Mouse (Mus musculus) kidney, postnatal 36 days (tissue): ENCODE measurements around the gene Tomm20.
"Not testable (repeated sequence)": the region's sequence is repeated elsewhere in the genome, so short reads cannot be mapped to it uniquely, and the experiment has no call there.

Experiments used
- DNase-seq, 2 experiments: peaks; one replicate each; pipeline ENCODE4 v3.0.0; 2021 to 2022; ENCODE audit warnings: mixed read lengths in 2 of 2

Gene Tomm20

DNA sequence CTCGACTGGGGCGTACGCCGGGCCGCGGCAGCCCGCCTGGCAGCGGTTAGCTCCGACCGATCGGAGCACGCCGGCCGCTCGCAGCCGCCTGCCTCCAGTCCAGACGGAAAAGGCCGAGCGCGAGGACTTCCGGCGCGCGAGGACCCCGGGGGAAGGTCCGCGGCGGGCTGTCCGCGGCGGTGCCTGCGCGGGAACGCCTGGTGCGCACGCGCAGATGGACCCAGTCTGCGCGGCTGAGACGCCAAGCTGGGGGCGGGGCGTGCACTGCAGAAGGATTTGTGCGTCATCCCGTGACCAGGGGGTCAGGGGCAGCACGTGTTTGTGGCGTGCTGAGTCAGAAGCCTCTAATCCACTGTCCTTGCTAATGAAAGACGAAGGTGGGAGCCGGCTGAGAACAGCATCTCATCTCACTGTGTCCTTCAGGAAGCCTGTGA is at the start of gene Tomm20:
Tomm20 (minus strand) TSS at position 115 of the 434 bp plus-strand sequence.
- DNase-seq = peak; percentile 98 to 99

DNA sequence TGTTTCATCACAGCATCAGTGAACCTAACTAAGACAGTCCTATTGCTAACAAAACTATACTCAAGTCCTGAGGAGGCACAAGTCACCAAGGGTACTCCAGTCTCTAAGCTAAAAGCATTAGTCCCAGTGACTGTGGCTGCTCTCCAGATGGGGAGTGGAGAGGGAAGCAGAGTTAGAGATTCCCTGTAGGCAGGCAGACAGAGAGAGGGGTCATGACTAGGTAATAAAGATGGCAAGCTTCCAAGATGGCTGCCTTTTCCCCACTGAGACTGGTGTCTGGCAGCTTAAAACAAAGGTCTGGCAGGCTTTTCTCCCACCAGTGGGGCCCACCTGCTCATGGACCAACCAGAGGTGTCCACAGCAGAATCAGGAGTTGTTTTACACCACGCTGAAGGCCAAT is 48.9 kb upstream of the Tomm20 start:
- no peak for DNase-seq

DNA sequence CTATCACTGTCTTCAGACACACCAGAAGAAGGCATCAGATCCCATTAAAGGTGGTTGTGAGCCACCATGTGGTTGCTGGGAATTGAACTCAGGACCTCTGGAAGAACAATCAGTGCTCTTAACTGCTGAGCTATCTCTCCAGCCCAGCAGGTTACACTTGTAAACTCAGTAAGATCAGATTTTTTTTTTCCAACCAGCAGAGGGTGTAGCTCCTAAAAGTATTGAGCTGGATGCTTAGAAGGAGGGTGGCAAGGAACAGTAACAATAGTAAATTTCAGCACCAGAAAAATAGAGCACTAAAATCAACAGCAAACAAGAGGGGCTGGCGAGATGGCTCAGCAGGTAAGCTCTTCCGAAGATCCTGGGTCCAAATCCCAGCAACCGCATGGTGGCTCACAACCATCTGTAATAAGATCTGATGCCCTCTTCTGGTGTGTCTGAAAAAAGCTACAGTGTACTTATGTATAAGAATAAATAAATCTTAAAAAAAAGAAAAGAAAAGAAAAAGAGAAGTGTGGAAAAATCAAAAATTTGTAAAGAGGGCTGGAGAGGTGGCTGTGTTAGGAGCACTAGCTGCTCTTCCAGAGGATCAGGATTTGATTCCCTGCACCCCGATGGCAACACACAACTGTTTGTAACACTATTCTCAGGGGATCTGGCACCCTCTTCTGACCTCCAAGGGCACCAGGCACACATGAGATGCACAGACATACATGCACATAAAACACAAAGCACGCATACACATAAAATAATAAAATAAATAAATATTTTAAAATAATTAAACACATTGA is 43.9 kb upstream of the Tomm20 start:
- no peak for DNase-seq

DNA sequence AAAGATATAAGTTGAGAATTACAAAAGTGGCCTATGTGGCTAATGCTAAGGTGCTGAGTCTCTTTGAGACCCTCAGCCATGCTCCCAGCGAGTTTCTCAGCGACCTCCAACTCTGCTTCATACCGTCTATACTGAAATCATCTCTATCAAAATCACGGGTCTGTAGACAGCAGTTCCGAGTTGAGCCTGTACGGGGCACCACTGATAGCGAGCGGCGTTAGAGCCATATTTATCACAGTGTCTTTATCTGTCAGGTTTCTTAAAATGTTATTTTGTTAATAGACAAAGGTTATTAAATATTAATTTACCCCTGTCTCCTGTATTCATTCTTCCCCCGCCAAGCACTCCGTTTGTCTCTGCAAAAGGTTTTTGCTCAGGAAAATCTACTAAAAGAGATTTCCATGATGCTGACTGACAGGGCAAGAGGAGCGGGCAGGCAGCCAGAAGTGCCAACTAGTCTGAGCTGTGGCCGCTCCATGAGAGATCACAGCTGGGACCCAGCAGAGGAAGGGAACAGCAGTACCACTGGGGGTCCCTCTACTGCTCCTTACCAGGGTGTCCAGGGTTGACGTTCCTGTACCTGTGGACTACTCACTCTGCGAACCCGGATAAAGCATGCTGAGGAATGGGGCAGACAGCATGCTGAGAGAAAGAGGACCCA is 42.8 kb upstream of the Tomm20 start:
- no peak for DNase-seq

DNA sequence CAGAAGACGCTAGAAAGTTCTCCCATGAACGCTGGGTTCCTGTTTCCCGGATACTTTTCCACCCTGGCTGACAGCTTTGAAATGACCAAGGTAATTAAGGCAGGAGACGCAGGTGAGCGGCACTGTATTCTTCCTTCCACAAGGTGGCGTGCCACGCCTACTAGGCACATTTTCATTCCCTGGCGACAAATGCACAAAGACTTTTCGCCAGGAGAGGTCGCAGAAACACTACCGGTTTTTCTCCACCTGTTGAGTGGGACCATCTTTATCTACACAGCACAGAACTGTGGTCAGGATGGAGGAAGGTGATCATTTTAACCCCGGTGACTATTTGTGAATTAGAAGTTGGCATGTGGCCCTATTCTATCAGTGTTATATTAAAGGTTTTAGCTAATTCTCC is 40.9 kb upstream of the Tomm20 start:
- DNase-seq = peak; percentile 88 to 92

DNA sequence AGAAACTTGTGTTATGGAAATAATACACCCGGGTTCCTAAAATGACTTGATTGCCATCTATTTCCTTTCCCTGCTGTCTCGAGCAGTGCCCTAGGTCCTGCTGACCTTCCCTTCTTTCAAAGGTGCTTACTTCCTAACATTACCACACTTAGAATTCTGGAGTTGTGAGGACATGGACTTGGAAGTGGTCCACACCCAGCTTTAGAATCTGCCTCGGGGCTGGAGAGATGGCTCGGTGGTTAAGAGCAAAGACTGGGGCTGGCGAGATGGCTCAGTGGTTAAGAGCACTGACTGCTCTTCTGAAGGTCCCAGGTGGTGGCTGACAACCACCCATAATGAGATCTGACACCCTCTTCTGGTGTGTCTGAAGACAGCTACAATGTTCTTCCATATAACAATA is 34.4 kb upstream of the Tomm20 start:
- DNase-seq = no peak

DNA sequence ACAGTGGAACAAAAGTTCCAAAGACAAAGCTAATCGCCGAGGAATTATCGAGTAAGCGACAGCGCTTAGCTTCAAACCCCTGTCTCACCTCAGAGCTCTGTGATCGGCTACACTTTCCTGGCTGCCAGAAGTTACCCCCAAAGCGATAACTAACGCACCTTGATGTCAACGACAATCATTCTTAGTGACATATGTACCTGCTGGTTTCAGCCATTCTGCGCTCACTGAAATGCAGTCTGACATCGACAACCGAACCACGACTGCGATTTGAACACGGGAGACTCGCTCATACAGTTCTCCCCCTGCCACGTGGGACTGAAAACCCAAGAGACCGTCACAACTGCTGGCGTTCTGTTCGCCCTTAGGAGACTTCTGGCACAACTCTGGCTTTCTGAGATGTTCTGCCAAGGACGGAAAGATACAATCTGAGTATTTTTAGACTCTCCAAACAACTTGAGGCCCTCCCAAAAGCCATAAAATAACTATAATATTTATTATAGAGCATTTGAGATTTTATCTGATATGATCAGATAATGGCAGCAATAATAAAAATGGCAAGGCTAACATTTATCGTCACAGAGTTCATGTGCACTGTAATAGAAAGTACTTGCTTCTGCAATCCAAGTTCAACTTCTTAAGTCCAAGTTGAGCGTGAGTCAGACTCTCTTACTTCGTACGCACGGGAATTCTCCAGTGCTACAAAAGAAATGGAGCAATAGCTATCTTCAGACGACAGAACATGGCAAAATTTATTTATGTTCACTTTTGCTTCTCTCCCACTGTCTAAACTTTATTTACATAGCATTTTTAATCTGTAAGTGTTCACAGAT is 33.7 kb upstream of the Tomm20 start:
- DNase-seq = peak in 1 of 2 experiments; percentile 33

DNA sequence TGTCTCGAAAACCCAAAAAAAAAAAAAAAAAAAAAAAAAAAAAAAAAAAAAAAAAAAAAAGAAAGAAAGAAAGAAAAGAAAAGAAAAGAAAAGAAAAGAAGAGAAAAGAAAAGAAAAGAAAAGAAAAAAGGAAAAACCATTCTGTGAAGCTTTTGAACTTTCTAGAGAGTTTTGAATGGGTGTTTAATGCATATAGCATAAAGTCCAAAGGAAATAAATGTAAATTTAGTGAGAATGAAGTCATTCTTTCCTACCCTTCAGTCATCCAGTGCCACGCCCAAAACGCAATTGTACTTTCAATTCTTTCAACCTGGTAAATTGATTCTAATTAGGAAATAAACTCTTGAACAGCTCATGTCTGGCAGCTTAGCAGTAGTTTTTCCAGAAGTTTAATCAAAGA is 32.9 kb upstream of the Tomm20 start:
- not testable (repeated sequence) for DNase-seq

DNA sequence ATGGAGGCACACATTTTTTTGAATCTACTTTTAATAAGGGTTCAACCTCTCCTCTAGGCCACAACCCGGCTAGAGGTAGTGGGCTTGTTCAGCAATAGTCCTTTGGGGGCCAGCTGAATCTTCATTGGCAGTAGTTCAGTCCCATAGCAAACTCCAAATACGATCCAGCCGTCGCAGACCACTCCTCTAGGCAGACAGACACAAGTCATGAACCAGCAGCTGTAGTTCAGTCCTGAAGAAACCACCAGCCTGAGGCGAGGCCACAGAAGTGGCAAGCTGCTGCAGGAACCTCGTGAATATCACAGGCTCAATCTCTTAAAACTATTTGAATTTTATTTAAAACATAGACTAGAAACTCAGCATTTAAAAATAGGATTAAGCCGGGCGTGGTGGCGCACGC is 32.4 kb upstream of the Tomm20 start:
- no peak for DNase-seq

DNA sequence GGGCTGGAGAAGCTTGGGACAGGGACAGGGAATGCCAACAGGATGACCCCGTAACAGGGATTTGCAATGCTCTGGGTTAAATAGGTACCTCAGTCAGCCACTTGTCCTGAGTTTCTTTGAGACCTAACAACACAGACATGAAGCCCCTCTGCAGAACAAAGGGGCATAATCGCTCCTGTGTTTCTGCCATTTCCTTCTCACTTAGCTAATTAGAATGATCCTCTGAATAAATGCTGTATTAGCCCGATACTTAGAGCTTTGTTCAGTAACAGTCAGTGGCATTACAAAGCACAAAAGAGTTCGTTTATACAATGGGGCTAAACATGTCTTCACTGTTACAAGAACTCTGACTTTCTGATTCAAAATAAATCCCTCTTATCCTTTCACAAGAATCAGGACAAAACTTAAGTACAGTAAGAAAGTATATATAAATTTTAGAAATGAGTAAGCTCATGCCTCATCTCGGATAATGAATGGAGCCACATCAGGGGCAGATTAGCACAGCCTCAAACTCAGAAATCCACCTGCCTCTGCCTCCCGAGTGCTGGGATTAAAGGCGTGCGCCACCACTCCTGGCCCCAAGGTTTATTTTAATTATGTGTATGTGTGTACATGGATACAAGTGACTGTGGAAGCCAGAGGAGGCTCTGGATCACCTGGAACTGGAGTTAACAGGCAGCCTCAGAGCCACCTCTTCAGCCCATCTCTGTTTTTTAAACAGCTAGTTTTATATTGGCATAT is 31.1 kb upstream of the Tomm20 start:
- no peak for DNase-seq

DNA sequence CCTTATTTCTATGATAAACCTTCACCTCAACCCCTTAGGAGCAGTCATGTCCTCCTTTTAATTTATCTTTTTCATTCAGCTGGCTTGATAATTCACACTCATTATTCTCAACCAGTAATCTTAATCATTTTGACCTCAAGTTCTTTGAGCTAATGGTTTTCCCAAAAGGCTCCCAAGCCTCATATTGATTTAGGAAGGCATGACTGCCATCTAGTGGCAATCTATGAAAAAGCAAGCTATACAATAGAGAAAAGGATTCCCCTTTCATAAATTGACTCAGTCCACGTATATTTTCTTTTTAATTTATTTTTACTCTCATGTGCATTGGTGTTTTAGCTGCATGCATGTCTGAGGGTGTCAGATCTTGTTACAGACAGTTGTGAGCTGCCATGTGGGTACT is 30.1 kb upstream of the Tomm20 start:
- DNase-seq = peak in 1 of 2 experiments; percentile 70

DNA sequence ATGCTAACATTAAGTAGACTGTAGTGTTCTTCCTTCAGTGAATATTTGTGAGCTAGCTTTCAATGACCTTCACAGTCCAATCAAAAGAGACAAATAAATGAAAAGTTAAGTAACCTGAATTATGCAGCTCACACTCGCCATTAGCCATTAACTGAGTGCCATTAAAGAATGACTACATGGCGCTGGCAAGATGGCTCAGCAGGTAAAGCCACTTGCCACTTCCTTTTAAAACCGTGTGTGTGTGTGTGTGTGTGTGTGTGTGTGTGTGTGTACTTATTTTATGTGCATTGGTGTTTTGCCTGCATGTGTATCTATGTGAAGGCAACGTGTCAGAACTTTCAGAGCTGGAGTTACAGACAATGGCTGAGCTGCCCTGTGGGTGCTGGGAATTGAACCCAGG is 28.9 kb upstream of the Tomm20 start:
- DNase-seq = peak; percentile 45 to 63

DNA sequence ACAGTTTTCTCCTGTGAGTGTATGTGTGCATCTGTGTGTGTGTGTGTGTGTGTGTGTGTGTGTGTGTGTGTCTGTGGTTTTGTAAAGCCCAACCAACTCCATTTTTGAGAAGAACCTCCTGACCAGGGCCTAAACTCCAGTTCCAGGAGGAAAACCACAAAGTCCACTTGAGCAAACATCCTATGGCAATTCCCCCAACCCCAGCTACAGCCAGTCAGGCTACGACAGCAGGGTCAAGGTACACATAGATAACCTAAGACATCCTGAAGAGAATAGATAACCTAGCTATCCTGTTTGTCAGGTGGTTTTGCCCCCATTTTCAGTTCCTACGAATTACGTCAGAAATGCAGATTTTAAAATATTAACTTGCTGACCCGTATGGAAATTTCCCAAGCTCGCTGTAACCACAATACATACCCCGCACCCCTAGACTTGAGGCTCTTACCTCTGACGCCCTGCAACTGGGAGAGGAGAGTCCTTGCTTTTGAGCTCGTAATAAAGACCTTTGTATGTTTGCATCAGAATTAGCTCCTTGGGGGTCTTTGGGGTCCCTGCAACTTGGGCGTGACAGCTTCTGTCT is 28.1 kb upstream of the Tomm20 start:
- DNase-seq = no peak

DNA sequence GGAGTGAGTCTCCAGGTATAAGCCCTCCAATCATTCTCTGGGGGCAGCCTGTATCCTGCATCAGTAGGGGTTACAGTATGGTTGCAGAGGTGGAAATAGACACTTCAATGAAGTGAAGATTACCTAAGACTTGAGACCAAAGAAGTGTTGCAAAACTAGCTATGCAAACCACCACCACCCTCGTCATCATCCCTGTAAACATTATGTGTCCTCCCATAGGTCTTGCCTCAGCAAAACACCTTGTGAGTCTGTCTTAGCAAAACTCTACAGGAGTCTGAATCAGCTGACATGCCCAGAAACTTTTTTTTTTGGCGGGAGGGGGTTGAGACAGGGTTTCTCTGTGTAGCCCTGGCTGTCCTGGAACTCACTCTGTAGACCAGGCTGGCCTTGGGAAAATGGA is 27.0 kb upstream of the Tomm20 start:
- DNase-seq = no peak

DNA sequence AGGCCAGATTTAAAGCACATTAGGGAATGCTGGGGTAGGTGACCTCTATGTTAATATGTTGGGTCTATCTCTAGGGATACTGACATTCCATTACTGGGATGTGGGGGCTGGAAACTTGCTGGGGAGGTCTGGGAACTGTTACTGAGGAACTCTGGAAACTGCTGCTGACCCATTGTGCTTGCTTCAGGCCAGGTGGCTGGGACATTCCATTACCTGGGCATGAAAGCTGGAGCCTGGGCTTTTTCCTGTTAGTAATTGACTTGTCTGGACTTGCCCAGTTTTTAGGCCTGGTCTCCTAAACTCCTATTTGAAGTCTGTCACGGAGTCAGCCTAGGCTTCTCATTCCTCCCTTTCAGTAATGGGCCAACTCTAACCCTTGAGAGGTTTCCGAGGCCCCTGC is 26.5 kb upstream of the Tomm20 start:
- DNase-seq = no peak

DNA sequence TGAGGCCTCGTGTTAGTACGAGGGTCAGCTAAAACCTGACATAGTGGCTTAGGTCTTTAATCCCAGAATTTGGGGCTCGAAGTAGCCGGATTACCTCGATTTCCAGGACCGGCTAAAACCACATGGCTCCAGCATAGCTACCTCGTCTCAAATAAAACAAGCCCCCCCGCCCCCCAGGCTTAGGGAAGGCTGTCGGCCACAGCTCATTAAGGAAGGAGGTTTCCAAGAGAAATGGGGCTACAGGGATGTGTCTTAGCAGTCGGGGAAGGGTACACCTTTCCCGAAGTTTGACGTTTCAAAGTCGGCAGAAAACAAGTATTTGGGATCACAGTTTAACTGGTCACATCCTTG is 25.6 kb upstream of the Tomm20 start:
- no peak for DNase-seq

DNA sequence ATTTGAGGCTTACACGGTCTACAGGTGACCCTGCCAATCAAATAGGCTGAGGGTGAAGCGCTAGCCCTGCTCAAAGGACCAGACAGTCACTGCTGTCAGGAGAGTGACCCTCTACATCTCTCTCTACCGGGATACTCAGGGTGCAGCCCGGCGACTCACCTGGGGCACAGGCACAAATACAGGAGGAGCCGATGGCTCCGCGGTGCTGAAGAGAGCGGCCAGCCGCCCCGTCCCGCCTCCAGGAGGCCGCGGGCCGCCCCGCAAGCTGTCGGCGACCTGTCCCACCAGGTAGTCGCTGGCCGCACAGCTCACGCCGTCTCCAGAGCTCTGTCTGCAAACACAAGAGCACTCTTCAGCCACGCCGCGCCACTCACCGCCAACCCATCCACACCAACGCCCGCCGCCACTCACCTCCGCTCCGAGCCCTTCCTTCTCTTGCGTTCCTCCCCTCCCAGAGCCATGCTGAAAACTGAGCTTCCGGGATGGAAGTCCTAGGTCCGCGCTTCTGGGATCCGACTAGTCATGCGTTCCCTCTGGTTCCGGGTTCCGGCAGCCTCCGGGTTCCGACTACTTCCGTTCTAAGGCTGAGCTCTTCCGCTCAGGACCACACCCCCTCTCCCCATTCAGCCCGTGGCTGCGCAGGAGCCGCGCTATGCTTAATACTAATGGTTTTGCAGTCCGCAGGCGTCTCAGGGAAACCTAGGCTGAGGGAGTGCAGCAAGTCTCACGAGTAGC is 25.1 kb upstream of the Tomm20 start, which contains the start of gene Rbm34:
Rbm34 (minus strand) TSS at position 493 of the 735 bp plus-strand sequence.
- peak; percentile 94 to 95 for DNase-seq

DNA sequence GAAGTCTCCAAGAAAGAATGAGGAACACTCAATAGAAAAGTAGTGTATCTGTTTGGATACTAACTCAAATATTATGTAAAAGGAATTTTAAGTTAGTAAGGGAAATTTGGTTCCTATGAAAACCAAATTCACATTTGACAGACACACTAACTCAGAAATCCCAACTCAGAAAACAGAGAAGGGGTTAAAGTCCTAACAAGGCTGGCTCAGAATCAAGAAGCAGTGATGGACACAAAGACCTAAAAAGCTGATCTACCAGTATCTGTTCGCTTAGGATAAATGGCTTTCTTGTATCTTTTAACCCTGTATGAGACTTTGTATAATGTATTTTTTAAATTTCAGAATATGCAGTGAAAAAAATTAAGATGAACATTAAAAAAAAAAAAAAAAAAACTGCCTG is 23.9 kb upstream of the Tomm20 start:
- peak in 1 of 2 experiments; percentile 42 for DNase-seq

DNA sequence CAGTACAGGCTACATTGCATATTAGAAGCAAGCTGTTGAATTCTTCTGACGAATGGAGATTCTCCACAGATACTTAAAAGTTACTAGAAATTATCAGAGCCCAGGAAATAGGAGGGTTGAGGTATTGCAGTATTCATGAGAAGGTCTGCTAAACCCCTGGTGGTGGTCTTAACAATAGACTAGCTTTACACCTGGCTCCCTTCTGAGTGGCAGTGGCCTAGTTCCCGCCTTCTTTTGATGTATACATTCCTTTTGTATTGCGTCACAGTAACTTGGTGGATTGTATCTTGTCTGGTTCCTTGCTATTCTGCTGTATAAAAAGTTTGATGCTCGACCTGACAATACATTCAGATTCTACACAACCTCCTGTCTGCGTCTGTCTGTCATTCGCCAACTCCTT is 22.5 kb upstream of the Tomm20 start:
- DNase-seq = no peak

DNA sequence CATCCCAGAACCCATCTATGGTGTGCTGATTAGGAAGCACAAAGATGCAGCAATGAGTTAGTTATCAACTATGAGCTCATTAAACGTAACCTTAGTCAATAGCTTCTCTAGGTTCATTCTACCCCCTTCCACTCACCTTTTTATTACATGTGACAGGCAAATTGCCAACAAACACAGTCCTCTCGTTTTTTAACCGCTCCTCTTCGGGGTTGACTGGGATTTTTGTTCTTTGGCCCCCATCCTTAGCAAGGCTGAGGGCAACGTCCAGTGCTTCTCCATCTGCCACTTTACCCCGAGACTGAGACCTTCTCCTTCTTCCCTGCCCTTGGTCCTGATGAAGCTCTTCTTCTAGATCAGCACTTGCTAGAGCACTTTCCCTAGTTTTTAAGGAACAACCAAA is 19.6 kb upstream of the Tomm20 start:
- peak; percentile 44 to 69 for DNase-seq

DNA sequence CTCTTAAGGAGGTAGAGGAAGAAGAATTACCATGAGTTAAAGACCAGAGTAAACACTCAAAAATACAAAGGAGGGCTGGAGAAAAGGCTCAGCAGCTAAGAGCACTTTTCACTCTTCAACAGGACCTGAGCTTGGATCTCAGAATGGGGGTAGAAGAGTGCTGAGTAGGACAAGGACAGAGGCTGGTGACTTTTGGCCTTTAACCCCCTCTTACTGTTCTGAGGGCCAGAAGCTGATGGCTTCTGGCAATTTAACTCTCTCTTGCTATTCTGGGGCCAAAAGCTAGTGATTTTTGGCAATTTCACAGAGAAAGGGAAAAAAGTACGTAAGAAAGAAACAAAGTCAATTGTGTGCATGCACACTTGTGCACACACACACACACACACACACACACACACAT is 17.2 kb upstream of the Tomm20 start:
- DNase-seq = no peak

DNA sequence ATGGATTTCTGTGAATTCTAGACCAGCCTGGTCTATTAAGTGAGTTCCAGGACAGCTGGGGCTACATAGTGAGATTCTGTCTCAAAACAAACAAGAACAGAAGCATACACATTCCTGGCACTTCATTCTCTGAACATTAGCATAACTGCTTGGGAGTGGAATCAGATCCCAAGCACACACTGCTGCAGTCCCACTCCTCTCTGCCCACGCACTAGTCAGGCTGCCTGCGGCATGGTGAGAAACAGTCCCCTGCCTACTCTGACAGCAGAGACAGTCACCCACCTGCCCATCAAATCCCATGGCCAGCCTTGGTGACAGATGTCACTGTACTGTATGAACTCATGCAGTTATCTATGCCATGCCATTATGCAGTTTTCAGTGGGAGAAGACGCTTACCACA is 15.9 kb upstream of the Tomm20 start:
- DNase-seq = no peak
